8 mouse cellular contexts compared by ENCODE assay signal in genomic region chr4:47419268-47419973, GRCm38 (mm10). TPM values are rescaled to one million over a fixed set of nuclear protein-coding genes. Genes with fewer than 3 reads are reported as not detected.
DNase-seq lines count a peak whose midpoint lies in the region; ATAC-seq and TF ChIP-seq lines count a peak whose summit lies in the region.

No protein-coding gene starts in this region.

- no peaks in the 10 kb centered on the region for H3K4me1 ChIP-seq in liver, adult 2 months (ENCODE audit: control insufficient read depth, insufficient read depth, low read length)
- peaks cover 17% of the 10 kb centered on the region for H3K4me1 ChIP-seq in liver, embryonic 12.5 days
- H3K4me1 ChIP-seq in hindbrain, embryonic 16.5 days (ENCODE audit: control insufficient read depth, insufficient read depth, low read depth, low read length) = no peaks in the 10 kb centered on the region

- no peaks in the 10 kb centered on the region for H3K79me2 ChIP-seq in liver, adult 2 months (ENCODE audit: control insufficient read depth, insufficient read depth, low read length)

- no peak overlapping the region for H3K4me3 ChIP-seq in liver, adult 2 months (ENCODE audit: insufficient read depth, low read depth, low read length)
- H3K4me3 ChIP-seq in liver, embryonic 12.5 days = no peak overlapping the region
- no peak overlapping the region for H3K4me3 ChIP-seq in hindbrain, embryonic 16.5 days (ENCODE audit: low read length)

- H3K27me3 ChIP-seq in liver, adult 2 months (ENCODE audit: control insufficient read depth, insufficient read depth, low read length) = no peaks in the 10 kb centered on the region
- H3K27me3 ChIP-seq in liver, embryonic 12.5 days (replicated peaks) = no peaks in the 10 kb centered on the region
- peaks cover 3% of the 10 kb centered on the region for H3K27me3 ChIP-seq in hindbrain, embryonic 16.5 days (replicated peaks; ENCODE audit: control insufficient read depth, insufficient read depth, low read length)

- 25% methylated on average over 9 of the region's 9 CpGs for WGBS in liver, adult 2 months
- 26% methylated on average over 9 of the region's 9 CpGs for WGBS in liver, embryonic 12.5 days (ENCODE audit: insufficient replicate concordance)
- 23% methylated on average over 9 of the region's 9 CpGs for WGBS in hindbrain, embryonic 16.5 days

- H3K9ac ChIP-seq in liver, adult 2 months (ENCODE audit: low read depth, low read length) = no peak overlapping the region
- H3K9ac ChIP-seq in liver, embryonic 12.5 days = no peak overlapping the region
- no peak overlapping the region for H3K9ac ChIP-seq in hindbrain, embryonic 16.5 days (ENCODE audit: low read depth, low read length)

- no peak for ATAC-seq in CD4-positive, CD25-positive, alpha-beta regulatory T cell, adult 4 months
- ATAC-seq in liver, embryonic 12.5 days = no peak
- ATAC-seq in hindbrain, embryonic 16.5 days = peak; percentile 34; the same call in 1 of the 2 replicates

- TF ChIP-seq POLR2A in liver, adult 2 months (IDR thresholded peaks at IDR 0.05; ENCODE audit: extremely low read depth, insufficient read depth, low read length) = no peak

- no peaks in the 10 kb centered on the region for H3K9me3 ChIP-seq in liver, embryonic 12.5 days (replicated peaks)
- H3K9me3 ChIP-seq in hindbrain, embryonic 16.5 days (ENCODE audit: control insufficient read depth, low read length) = no peaks in the 10 kb centered on the region

- DNase-seq in CD4-positive, CD25-positive, alpha-beta regulatory T cell, adult 2 months (ENCODE audit: low read depth, low spot score) = peak; percentile 60
- no peak for DNase-seq in liver, adult 2 months (ENCODE audit: extremely low read depth, low read depth, low spot score)
- DNase-seq in brain, embryonic 18.5 days (ENCODE audit: low read depth, low spot score) = peak; percentile 34
- DNase-seq in retina, postnatal 7 days (ENCODE audit: low read depth, low spot score) = peak; percentile 49
- DNase-seq in layer of hippocampus, postnatal 25 days (ENCODE audit: extremely low spot score in 1 of 2, low spot score in 1 of 2) = no peak

- peak; percentile 58 for TF ChIP-seq CTCF in liver, adult 2 months (IDR thresholded peaks at IDR 0.05; ENCODE audit: low read depth, low read length)

- no peak overlapping the region for H3K4me2 ChIP-seq in liver, embryonic 12.5 days
- H3K4me2 ChIP-seq in hindbrain, embryonic 16.5 days (ENCODE audit: low read length) = no peak overlapping the region

- H3K27ac ChIP-seq in liver, adult 2 months (replicated peaks; ENCODE audit: insufficient read depth, low read depth, low read length) = no peak overlapping the region
- H3K27ac ChIP-seq in liver, embryonic 12.5 days = no peak overlapping the region
- H3K27ac ChIP-seq in hindbrain, embryonic 16.5 days (ENCODE audit: low read depth, low read length) = no peak overlapping the region

- H3K36me3 ChIP-seq in liver, adult 2 months (ENCODE audit: control insufficient read depth, insufficient read depth, low read length) = no peaks in the 10 kb centered on the region
- no peaks in the 10 kb centered on the region for H3K36me3 ChIP-seq in liver, embryonic 12.5 days
- H3K36me3 ChIP-seq in hindbrain, embryonic 16.5 days (ENCODE audit: control insufficient read depth, insufficient read depth, low read length) = no peaks in the 10 kb centered on the region

RNA-seq across cellular contexts. Expression of gene Alg2, which starts 54.7 kb away (rescaled TPM):
- polyA plus RNA-seq in CD4-positive, CD25-positive, alpha-beta regulatory T cell, adult 4 months (2017; shearing (Covaris generic)) = 1 to 10 TPM; 8.3 to 9.2 TPM
- 3.7 and 4.9 TPM in 2 replicates for total RNA-seq in liver, adult 2 months (2014; rRNA removed)
- polyA plus RNA-seq in liver, adult 2 months (2012; rRNA removed) = 13.9 and 17.4 TPM in 2 replicates
- polyA plus RNA-seq in liver, embryonic 12.5 days (2016; fragmentation: Nextera tagmentation; extraction: Ambion mirVana) = 25.3 and 26.0 TPM in 2 replicates
- 347 and 352 TPM in 2 replicates for polyA plus RNA-seq in hindbrain, embryonic 16.5 days (2015; fragmentation: Nextera tagmentation; extraction: Ambion mirVana)
- 100 to 1,000 TPM; 142 to 143 TPM for total RNA-seq in layer of hippocampus, postnatal 25 days (2021)

RNA-seq across cellular contexts. Expression of gene Sec61b, which starts 55.0 kb away (rescaled TPM):
- polyA plus RNA-seq in CD4-positive, CD25-positive, alpha-beta regulatory T cell, adult 4 months (2017; shearing (Covaris generic)) = 100 to 1,000 TPM; 231 to 289 TPM
- 217 and 234 TPM in 2 replicates for total RNA-seq in liver, adult 2 months (2014; rRNA removed)
- polyA plus RNA-seq in liver, adult 2 months (2012; rRNA removed) = 281 and 303 TPM in 2 replicates
- 262 and 268 TPM in 2 replicates for polyA plus RNA-seq in liver, embryonic 12.5 days (2016; fragmentation: Nextera tagmentation; extraction: Ambion mirVana)
- 233 and 244 TPM in 2 replicates for polyA plus RNA-seq in hindbrain, embryonic 16.5 days (2015; fragmentation: Nextera tagmentation; extraction: Ambion mirVana)
- 10 to 100 TPM; 48.0 to 56.8 TPM for total RNA-seq in layer of hippocampus, postnatal 25 days (2021)

Comparison
In these comparisons a context has a peak if more than half of its experiments do, and no peak if none do; other contexts are left out.
1. DNase-seq: peak in CD4-positive, CD25-positive, alpha-beta regulatory T cell, adult 2 months (single experiment), brain, embryonic 18.5 days (single experiment) and retina, postnatal 7 days (single experiment); none in liver, adult 2 months (single experiment) and layer of hippocampus, postnatal 25 days (0 of 2).
2. RNA of gene Alg2, which starts 54.7 kb away (polyA plus RNA-seq): 347 to 352 TPM in hindbrain, embryonic 16.5 days; 25.3 to 26.0 TPM in liver, embryonic 12.5 days, 13.9 to 17.4 TPM in liver, adult 2 months and 8.3 to 9.2 TPM in CD4-positive, CD25-positive, alpha-beta regulatory T cell, adult 4 months; every median in the first group is over 10 times any median in the second.